Mouse (Mus musculus): ENCODE data around the gene Ubl5. TPM values are rescaled to one million over a fixed set of nuclear protein-coding genes. Genes with fewer than 3 reads are reported as not detected.
A peak's percentile ranks its signal among the peaks of the same experiment; 100 is the strongest.
"Not testable (repeated sequence)": the region's sequence is repeated elsewhere in the genome, so short reads cannot be mapped to it uniquely, and the experiment has no call there.

Gene Ubl5
- 100 to 1,000 TPM; 219 to 255 TPM for total RNA-seq (2021)

GRCm38 (mm10) chr9:20642101-20642895 is at the start of gene Ubl5:
Gene Ubl5, plus strand, starts transcription at chr9:20642878.
- DNase-seq = peak; percentile 70 to 73
- intact Hi-C loops (cut with DNase I) = loop anchor here (2.0 to 10.0 kb wide), 3 partner anchors 33 to 175 kb away; partner anchors contain the start of gene Zfp426

DNA sequence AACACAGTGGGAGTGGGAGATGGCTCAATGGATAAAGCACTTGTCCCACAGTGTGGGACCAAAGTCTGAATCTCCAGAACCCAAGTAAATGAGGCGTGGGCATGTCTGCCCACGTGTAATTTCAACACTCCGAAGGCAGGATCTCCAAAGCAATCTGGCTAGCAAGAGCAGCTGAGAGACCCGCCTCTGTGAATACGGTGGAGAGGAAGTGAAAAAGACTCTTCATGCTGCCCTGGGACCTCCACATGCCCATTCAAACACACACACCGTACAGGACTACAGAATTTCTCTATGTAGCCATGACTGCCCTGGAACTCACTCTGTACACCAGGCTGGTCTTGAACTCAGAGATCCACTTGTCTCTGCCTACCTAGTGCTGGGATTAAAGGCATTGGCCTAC is 41.4 kb upstream of the Ubl5 start:
- intact Hi-C loops (cut with DNase I) = no loop called here
- no peak for DNase-seq

DNA sequence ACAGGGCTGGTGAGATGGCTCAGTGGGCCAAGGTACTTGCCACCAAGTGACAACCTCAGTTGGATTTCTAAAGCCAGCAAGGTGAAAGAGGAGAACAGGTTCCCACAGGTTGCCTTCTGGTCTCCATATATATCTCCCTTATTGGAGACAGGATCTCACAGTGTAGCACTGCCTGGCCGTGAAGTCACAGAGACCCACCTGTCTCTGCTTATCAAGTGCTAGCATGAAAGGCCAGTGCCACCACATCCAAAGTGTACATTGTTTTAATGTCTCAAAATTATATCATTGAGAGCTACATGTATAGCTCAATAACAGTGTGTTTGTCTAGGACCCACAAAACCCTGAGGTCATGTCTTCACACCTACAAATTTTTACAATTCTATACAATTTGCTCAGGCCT is 36.4 kb upstream of the Ubl5 start:
- intact Hi-C loops (cut with DNase I) = loop anchor here (2.0 kb wide), 2 partner anchors 25 to 55 kb away; partner anchors contain the start of gene Zfp846
- no peak for DNase-seq

DNA sequence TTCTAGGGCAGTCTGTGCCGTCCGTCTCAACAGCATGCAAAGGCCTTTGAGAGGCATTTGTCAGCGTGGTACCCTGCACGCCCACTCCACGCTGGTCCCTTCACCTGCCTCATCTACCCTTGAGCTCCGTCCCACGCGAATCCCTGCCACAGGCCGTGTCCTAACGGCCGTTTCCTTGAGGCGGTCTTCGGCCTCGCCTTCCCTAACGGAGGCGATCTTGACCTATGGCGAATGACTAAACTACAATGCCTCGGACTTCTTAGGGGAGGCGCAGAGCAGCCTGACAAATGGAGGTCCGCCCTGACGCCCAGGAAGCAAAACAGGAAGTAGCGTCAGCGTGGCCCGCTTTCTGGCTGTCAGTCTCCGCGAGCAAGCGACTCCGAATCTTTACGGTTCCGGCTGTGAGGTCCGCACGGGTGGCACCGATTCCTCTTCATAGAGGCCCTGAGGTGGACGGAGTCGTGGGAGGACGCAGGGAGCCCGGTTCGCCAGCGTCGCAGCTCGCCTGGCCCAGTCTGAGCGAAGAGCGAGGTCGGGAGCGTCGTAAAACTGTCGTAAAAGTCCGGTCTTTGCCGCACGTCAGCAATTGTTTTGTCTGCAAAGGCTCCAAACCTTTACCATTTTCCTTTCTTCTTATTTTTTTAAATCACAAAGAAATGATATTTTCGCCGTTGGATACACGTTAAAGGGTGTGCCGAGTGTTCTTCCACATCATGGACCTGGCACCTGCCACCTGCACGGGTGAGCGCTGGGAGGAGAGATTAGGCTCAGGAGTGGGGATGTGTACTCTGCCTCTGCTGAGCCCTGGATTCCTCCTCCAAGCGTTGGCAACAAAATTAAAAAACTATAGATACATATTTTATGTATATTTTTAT is 35.3 kb upstream of the Ubl5 start:
- peak; percentile 84 to 96 for DNase-seq
- intact Hi-C loops (cut with DNase I) = loop anchor here (2.0 kb wide), 2 partner anchors 27 to 57 kb away; partner anchors contain the start of gene Zfp846

- intact Hi-C loops (cut with DNase I) = loop anchor here (2.0 kb wide), 1 partner anchor 33 kb away; the partner anchor contains the start of gene Ubl5
Measured at GRCm38 (mm10) chr9:20609831-20610464, 32.7 kb upstream of the Ubl5 start.

DNA sequence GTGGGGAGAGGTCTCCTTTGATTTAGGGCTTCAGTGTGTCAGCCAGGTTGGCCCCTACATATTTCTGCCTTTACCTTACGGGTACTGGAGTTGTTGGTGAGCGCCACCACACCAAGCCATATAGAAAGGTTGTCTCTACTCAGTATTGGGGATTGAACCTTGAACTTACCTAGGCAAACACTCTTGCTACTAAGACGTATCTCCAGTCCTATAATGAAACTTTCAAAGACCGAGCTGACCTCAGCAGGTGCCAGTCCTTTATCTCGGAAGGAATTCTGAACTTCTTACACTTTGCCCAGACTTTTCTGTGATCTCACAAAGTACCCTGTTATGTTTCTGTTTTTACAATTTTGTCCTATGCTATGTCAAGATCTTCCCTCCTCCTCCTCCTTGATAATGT is 30.7 kb upstream of the Ubl5 start:
- DNase-seq = no peak
- intact Hi-C loops (cut with DNase I) = no loop called here

More at GRCm38 (mm10) chr9:20609831-20610464, 32.7 kb upstream of the Ubl5 start:
- DNase-seq = no peak

GRCm38 (mm10) chr9:20616685-20617084 is 26.0 kb upstream of the Ubl5 start:
- no peak for DNase-seq
- intact Hi-C loops (cut with DNase I) = no loop called here

GRCm38 (mm10) chr9:20631332-20631731 is 11.3 kb upstream of the Ubl5 start:
- no peak for DNase-seq
- intact Hi-C loops (cut with DNase I) = no loop called here

DNA sequence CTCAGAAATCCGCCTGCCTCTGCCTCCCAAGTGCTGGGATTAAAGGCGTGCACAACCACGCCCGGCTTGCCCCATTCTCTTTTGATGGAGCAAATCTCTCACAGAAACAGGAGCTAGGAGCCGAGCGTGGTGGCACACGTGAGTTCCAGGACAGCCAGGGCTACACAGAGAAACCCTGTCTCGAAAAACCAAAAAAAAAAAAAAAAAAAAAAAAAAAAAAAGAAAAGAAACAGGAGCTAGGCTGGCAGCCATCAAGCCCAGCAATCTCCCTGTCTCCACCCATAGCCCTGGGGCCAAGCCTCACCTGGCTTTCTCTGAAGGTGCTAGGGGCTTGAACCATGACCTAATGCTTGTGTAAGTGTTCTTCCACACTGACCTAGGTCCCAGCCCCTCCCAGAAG is 7.0 kb upstream of the Ubl5 start:
- DNase-seq; intact Hi-C loops (cut with DNase I): not testable (repeated sequence)

DNA sequence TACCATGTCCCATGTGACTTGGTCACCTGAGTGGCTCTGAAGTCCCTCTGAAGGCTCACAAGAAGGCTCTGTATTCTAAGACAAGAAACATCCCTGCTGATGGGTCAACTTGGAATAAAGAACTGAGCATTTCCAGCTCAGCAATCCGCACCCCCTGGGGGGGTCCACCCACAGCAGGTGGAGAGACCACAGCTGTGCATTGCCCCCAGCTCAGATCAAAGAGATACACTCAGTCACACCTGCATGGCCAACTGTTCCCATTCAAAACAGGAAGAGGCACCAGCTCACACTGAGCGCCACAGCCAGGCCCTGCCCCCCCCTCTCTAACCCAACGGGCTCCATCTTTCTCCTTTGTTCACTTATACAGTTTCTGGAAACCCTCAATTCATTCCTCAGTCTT is 6.4 kb upstream of the Ubl5 start:
- no peak for DNase-seq
- intact Hi-C loops (cut with DNase I) = no loop called here

GRCm38 (mm10) chr9:20636790-20637189 is 5.9 kb upstream of the Ubl5 start:
- intact Hi-C loops (cut with DNase I) = no loop called here
- DNase-seq = no peak

DNA sequence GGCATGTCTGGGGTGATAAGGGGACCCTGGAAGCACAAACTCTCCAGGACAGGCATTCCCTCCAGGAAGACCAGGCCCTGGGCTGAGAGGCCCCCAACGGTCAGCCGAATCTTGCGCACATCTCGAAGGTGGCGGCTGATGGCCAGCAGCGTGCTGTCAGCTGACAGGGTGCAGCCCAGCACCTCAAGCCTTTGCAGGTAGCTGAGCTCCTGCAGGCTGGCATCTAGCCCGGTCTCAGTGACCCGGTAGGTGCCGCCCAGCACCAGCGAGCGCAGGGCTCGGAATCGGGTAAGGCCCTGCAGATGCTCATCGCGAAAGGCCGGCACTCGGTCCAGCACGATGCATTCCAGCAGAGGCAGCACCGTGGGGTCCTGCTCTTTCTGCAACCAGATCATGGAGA is 4.1 kb upstream of the Ubl5 start:
- no peak for DNase-seq
- intact Hi-C loops (cut with DNase I) = no loop called here

DNA sequence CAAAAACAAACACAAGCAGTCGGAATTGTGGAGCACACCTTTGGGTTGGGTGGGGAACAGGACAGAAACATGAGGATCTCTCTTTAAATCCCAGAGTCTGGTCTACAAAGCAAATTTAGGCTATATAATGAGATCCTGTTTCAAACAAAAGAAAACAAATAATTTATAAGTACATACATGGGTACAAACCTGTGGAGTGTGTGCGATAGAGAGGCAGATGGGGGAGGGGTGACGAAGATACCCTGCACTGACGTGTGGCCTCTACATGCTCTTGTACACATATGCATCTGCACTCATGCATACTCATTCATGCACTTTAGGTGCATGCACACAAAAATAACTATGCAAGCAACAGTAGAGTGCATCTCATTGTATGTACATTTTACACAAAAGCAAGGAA is 3.2 kb upstream of the Ubl5 start:
- intact Hi-C loops (cut with DNase I) = no loop called here

GRCm38 (mm10) chr9:20641501-20641900 is 1.2 kb upstream of the Ubl5 start:
- no peak for DNase-seq
- intact Hi-C loops (cut with DNase I) = loop anchor here (10.0 kb wide), 1 partner anchor 147 kb away; the partner anchor contains the start of gene Zfp426

More for the DNA sequence above, 3.2 kb upstream of the Ubl5 start:
- no peak for DNase-seq

GRCm38 (mm10) chr9:20642896-20643466 is 303 bp downstream of the Ubl5 start:
- peak; percentile 80 for DNase-seq
- intact Hi-C loops (cut with DNase I) = loop anchor here (2.0 to 10.0 kb wide), 3 partner anchors 34 to 176 kb away; partner anchors contain the start of gene Zfp426

DNA sequence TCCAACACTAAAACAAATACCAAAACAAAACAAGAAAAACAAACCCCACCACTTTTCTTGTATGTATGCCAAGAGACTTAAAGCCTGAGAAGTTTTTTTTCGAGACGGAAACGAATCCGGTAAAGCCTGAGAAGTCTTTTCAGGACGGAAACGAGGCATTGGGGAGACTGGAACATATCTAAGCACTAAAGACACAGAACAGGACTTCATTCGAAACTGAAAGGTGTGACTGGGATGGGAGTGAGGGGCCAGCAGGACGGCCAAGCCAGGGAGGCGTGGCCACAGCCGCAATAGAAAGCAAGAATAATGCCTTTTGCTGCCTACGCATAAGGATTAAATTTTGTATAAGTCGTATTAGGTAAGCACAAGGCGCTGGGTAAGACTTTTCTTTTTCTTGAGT is 1.1 kb downstream of the Ubl5 start:
- intact Hi-C loops (cut with DNase I) = loop anchor here (2.0 to 10.0 kb wide), 3 partner anchors 35 to 177 kb away; partner anchors contain the start of gene Zfp426
- no peak for DNase-seq

DNA sequence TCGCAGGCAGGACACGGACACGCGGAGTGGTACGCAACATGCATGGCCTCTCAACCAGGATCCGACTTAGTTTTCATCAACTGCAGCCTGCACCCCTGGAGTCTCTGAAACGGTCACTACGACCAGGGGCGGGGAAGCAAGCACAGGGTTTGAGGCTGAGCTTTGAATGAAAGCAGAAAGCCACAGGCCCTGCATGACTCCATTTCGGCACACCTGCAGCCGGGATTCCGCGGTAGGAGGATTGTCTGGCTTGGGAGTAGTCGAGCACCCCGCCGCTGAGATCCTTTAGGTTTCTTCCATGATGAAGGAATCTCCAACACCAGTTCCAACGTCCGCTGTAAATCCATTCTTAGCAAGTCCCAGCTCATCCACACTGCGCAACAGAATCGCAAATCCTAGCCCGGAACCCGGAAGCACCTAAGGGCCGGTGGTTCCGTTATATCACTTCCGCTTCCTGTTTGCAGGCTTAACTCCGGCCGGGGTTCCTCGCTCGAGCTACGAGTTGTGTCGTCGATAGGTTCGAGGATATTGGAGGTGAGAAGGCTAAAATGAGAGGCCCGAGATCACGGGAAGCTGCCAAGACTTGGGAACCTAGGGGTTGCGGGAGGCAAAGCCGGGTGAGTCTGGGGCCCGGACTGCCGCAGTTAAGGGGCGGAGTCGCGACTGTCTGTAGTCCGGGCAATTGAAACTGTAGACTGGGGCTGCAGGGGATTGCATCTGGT is 1.8 kb downstream of the Ubl5 start, which contains the start of gene Fbxl12:
Gene Fbxl12 (minus strand): TSS at position 408 of the 722 bp plus-strand sequence.
- DNase-seq = peak; percentile 76 to 83
- intact Hi-C loops (cut with DNase I) = loop anchor here (10.0 kb wide), 1 partner anchor 150 kb away; the partner anchor contains the start of gene Zfp426

DNA sequence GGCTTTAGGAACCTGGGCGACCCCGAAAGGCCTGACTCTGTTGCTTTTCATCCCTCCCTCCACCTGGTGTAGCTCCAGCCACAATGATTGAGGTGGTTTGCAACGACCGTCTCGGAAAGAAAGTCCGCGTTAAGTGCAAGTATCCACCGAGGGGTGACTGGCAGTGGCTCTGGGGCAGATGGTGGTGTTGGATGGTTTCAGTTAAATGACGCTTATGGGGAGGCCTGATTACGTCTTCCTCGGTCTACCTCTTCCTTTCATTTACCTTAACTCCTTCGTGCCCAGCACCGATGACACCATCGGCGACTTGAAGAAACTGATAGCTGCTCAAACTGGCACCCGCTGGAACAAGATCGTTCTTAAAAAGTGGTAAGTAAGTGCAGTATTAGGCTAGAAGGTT is 2.4 kb downstream of the Ubl5 start:
- intact Hi-C loops (cut with DNase I) = loop anchor here (10.0 kb wide), 1 partner anchor 150 kb away; the partner anchor contains the start of gene Zfp426
- DNase-seq = no peak

DNA sequence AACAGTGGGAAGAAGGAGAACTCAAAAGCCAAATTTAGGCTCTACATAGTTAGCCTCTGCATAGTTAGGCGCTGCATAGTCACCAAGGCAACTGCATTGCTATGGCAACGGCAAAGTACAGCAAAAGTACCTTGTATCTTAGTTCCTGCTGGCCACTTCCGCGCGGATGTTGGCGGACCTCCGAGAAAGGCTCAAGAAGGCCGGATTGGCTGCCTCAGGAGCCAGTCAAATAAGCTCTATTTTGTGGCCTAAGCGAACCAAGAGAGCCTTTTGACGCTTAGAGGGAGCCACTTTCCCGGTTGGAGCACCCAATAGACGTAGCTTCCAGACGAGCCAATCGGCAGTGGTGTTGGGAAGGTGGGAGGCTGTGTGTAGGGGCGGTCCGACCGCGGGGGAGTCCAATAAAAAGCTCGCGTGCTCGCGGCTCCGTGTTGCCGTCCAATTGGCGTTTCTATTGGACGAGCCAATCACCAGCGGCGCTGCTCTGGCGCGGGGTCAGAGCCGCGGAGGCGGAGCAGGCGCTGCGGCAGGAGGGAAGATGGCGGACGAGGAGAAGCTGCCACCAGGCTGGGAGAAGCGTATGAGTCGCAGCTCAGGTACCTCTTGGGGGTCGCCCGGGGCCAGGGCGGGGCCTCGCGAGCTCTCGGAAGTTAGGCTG is 9.1 kb downstream of the Ubl5 start, which contains the start of gene Pin1:
Gene Pin1 (plus strand): TSS at position 494 of the 658 bp plus-strand sequence.
- intact Hi-C loops (cut with DNase I) = loop anchor here (5.0 kb wide), 1 partner anchor 269 kb away; no protein-coding TSS in a partner anchor
- DNase-seq = peak; percentile 96 to 99
